Mouse (Mus musculus) c-Kit-negative CD71-positive TER-119-positive erythroid progenitor cells, embryonic 14.5 days (primary cell): ENCODE data around the gene Cacna2d1.

ENCODE experiments used
- DNase-seq: peaks from one replicate; pipeline ENCODE4 v3.0.0-alpha.2; 2013; ENCODE audit warnings: low read depth, low spot score

Gene Cacna2d1

DNA sequence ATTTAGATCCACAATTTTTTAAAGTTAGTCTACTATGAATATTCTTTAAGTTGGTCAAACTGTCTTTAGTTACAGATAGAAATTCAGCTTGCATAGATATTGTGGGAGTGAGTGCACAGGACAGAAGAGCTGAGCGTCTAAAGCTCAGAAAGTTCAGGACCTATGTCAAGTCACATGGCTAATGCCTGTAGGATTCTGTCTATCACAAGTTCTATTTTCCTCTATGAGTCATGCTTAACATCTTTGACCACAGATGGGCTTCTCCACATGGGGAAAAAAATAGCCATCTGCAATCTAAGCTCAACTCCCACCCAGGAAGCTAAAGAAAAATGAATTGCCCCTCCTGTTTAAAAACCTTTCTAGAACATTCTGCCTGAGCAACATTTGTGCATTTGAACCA is 483.5 kb downstream of the Cacna2d1 start:
- DNase-seq: no peak

DNA sequence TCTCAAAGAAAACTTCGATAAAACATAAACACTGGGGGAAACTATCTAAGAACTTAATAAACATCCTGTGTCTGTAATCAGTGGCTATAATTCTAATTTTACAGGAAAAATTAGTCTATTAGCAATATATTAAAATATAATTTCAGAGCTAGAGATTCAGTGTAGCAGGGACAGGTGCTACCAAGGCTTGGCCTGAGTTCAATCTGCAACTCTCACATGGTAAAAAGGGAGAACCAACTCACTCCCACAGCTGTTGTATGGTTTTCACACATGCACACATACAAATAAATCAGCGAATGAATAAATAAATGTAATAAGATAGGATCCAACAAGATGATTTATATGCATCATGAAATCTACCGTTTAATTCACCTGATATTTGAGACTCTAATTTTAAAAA is 484.0 kb downstream of the Cacna2d1 start:
- DNase-seq: no peak
